Mouse (Mus musculus): ENCODE results near the gene Begain. TPM values are rescaled to one million over a fixed set of nuclear protein-coding genes. Genes with fewer than 3 reads are reported as not detected.

The Begain gene
- 15.3 and 16.2 TPM in 2 replicates for polyA plus RNA-seq (2015; fragmentation: Nextera tagmentation; extraction: Ambion mirVana)

GRCm38 (mm10) chr12:109068167-109068653, at the start of gene Begain:
Gene Begain, minus strand, starts transcription at chr12:109068217.
- peak; percentile 53 for ATAC-seq
- Histone ChIP-seq H3K4me3 (replicated peaks) (peak within 1 kb of the TSS; percentile 56), H3K9me3 (no peaks in the 10 kb centered on the region), H3K4me2 (replicated peaks) (peak within 1 kb of the TSS; percentile 80), H3K27me3 (peaks cover 14% of the 10 kb centered on the region; the same call in 1 of the 2 replicates), H3K9ac (replicated peaks) (peak within 1 kb of the TSS; percentile 78), H3K4me1 (replicated peaks) (peaks cover 13% of the 10 kb centered on the region), H3K27ac (peak within 1 kb of the TSS; percentile 39; the same call in 1 of the 2 replicates), H3K36me3 (no peaks in the 10 kb centered on the region)
- 3% methylated on average over 15 of the region's 48 CpGs for WGBS

GRCm38 (mm10) chr12:109115707-109116106, 47.7 kb upstream of the Begain start:
- WGBS: 68% methylated on average over 8 of the region's 8 CpGs
- peaks cover 14% of the 10 kb centered on the region for H3K4me1 ChIP-seq (replicated peaks)
- ATAC-seq: no peak

GRCm38 (mm10) chr12:109115161-109115560, 47.1 kb upstream of the Begain start:
- H3K9ac ChIP-seq (replicated peaks): no peak overlapping the region
- 81% methylated on average over 10 of the region's 10 CpGs for WGBS
- ATAC-seq: no peak
- no peaks in the 10 kb centered on the region for H3K9me3 ChIP-seq
- H3K27me3 ChIP-seq: no peaks in the 10 kb centered on the region
- H3K4me2 ChIP-seq (replicated peaks): no peak overlapping the region
- peaks cover 14% of the 10 kb centered on the region for H3K4me1 ChIP-seq (replicated peaks)
- no peaks in the 10 kb centered on the region for H3K36me3 ChIP-seq
- no peak overlapping the region for H3K27ac ChIP-seq
- H3K4me3 ChIP-seq (replicated peaks): no peak overlapping the region

More at GRCm38 (mm10) chr12:109115707-109116106, 47.7 kb upstream of the Begain start:
- Histone ChIP-seq H3K27me3 (no peaks in the 10 kb centered on the region), H3K36me3 (no peaks in the 10 kb centered on the region), H3K9me3 (no peaks in the 10 kb centered on the region), H3K9ac (replicated peaks) (no peak overlapping the region), H3K4me2 (replicated peaks) (no peak overlapping the region), H3K4me3 (replicated peaks) (no peak overlapping the region), H3K27ac (no peak overlapping the region)

- whole genome bisulfite sequencing: 55% methylated on average over 10 of the region's 10 CpGs
- Histone ChIP-seq H3K9ac (replicated peaks) (no peak overlapping the region), H3K36me3 (no peaks in the 10 kb centered on the region), H3K4me2 (replicated peaks) (no peak overlapping the region), H3K4me3 (replicated peaks) (no peak overlapping the region), H3K27ac (no peak overlapping the region), H3K9me3 (no peaks in the 10 kb centered on the region), H3K4me1 (replicated peaks) (peaks cover 14% of the 10 kb centered on the region), H3K27me3 (no peaks in the 10 kb centered on the region)
- peak; percentile 50; the same call in 1 of the 2 replicates for ATAC-seq
Observed at GRCm38 (mm10) chr12:109112996-109113592, 45.1 kb upstream of the Begain start.

- Histone ChIP-seq H3K4me1 (replicated peaks) (peaks cover 14% of the 10 kb centered on the region), H3K27me3 (no peaks in the 10 kb centered on the region), H3K9me3 (no peaks in the 10 kb centered on the region), H3K4me2 (replicated peaks) (no peak overlapping the region), H3K4me3 (replicated peaks) (no peak overlapping the region), H3K27ac (no peak overlapping the region), H3K9ac (replicated peaks) (no peak overlapping the region), H3K36me3 (no peaks in the 10 kb centered on the region)
- WGBS: 51% methylated on average over 9 of the region's 9 CpGs
- ATAC-seq: no peak
Observed at GRCm38 (mm10) chr12:109112354-109112995, 44.5 kb upstream of the Begain start.

GRCm38 (mm10) chr12:109108911-109109310, 40.9 kb upstream of the Begain start:
- H3K27me3 ChIP-seq: no peaks in the 10 kb centered on the region
- H3K4me2 ChIP-seq (replicated peaks): no peak overlapping the region
- no peak overlapping the region for H3K4me3 ChIP-seq (replicated peaks)
- no peaks in the 10 kb centered on the region for H3K36me3 ChIP-seq
- no peak for ATAC-seq
- 95% methylated on average over 13 of the region's 13 CpGs for WGBS
- no peak overlapping the region for H3K9ac ChIP-seq (replicated peaks)
- no peak overlapping the region for H3K27ac ChIP-seq
- H3K4me1 ChIP-seq (replicated peaks): peaks cover 14% of the 10 kb centered on the region
- H3K9me3 ChIP-seq: no peaks in the 10 kb centered on the region

GRCm38 (mm10) chr12:109100381-109100780, 32.4 kb upstream of the Begain start:
- 84% methylated on average over 7 of the region's 7 CpGs for WGBS
- no peak for ATAC-seq
- Histone ChIP-seq H3K4me2 (replicated peaks) (no peak overlapping the region), H3K27me3 (no peaks in the 10 kb centered on the region), H3K4me3 (replicated peaks) (no peak overlapping the region), H3K27ac (no peak overlapping the region), H3K9ac (replicated peaks) (no peak overlapping the region), H3K4me1 (replicated peaks) (no peaks in the 10 kb centered on the region), H3K9me3 (no peaks in the 10 kb centered on the region), H3K36me3 (no peaks in the 10 kb centered on the region)

GRCm38 (mm10) chr12:109090456-109091130, 22.6 kb upstream of the Begain start:
- 69% methylated on average over 13 of the region's 13 CpGs for WGBS
- Histone ChIP-seq H3K27me3 (no peaks in the 10 kb centered on the region), H3K9ac (replicated peaks) (no peak overlapping the region), H3K27ac (no peak overlapping the region), H3K4me2 (replicated peaks) (no peak overlapping the region), H3K4me1 (replicated peaks) (peaks cover 4% of the 10 kb centered on the region), H3K9me3 (no peaks in the 10 kb centered on the region), H3K36me3 (no peaks in the 10 kb centered on the region), H3K4me3 (replicated peaks) (no peak overlapping the region)
- ATAC-seq: 0 out of 2 replicates have a peak, but pooled peaks have one; percentile 40

- no peak for ATAC-seq
- Histone ChIP-seq H3K9me3 (no peaks in the 10 kb centered on the region), H3K9ac (replicated peaks) (no peak overlapping the region), H3K36me3 (no peaks in the 10 kb centered on the region), H3K27me3 (no peaks in the 10 kb centered on the region), H3K4me1 (replicated peaks) (peaks cover 9% of the 10 kb centered on the region), H3K4me2 (replicated peaks) (no peak overlapping the region), H3K4me3 (replicated peaks) (no peak overlapping the region), H3K27ac (no peak overlapping the region)
- WGBS: 82% methylated on average over 14 of the region's 14 CpGs
Observed at GRCm38 (mm10) chr12:109090041-109090440, 22.0 kb upstream of the Begain start.

- no peak overlapping the region for H3K9ac ChIP-seq (replicated peaks)
- H3K4me2 ChIP-seq (replicated peaks): no peak overlapping the region
- 0 out of 2 replicates have a peak, but pooled peaks have one; percentile 55 for ATAC-seq
- H3K9me3 ChIP-seq: no peaks in the 10 kb centered on the region
- no peaks in the 10 kb centered on the region for H3K27me3 ChIP-seq
- H3K27ac ChIP-seq: no peak overlapping the region
- 80% methylated on average over 2 of the region's 2 CpGs for WGBS
- no peaks in the 10 kb centered on the region for H3K36me3 ChIP-seq
- H3K4me1 ChIP-seq (replicated peaks): peaks cover 11% of the 10 kb centered on the region
- H3K4me3 ChIP-seq (replicated peaks): no peak overlapping the region
Observed at GRCm38 (mm10) chr12:109086111-109086510, 18.1 kb upstream of the Begain start.

GRCm38 (mm10) chr12:109085674-109086073, 17.7 kb upstream of the Begain start:
- Histone ChIP-seq H3K4me1 (replicated peaks) (peaks cover 11% of the 10 kb centered on the region), H3K27me3 (no peaks in the 10 kb centered on the region), H3K4me3 (replicated peaks) (no peak overlapping the region), H3K36me3 (no peaks in the 10 kb centered on the region), H3K9ac (replicated peaks) (no peak overlapping the region), H3K9me3 (no peaks in the 10 kb centered on the region), H3K27ac (peak overlapping the region; percentile 75), H3K4me2 (replicated peaks) (no peak overlapping the region)
- ATAC-seq: peak; percentile 84
- WGBS: 60% methylated on average over 8 of the region's 8 CpGs

GRCm38 (mm10) chr12:109085046-109085445, 17.0 kb upstream of the Begain start:
- H3K36me3 ChIP-seq: no peaks in the 10 kb centered on the region
- peak; percentile 40; the same call in 1 of the 2 replicates for ATAC-seq
- no peaks in the 10 kb centered on the region for H3K27me3 ChIP-seq
- 61% methylated on average over 5 of the region's 5 CpGs for WGBS
- H3K4me3 ChIP-seq (replicated peaks): no peak overlapping the region
- H3K9ac ChIP-seq (replicated peaks): no peak overlapping the region
- H3K4me2 ChIP-seq (replicated peaks): no peak overlapping the region
- peaks cover 11% of the 10 kb centered on the region for H3K4me1 ChIP-seq (replicated peaks)
- peak overlapping the region; percentile 75 for H3K27ac ChIP-seq
- no peaks in the 10 kb centered on the region for H3K9me3 ChIP-seq
